Mouse (Mus musculus) kidney, postnatal 10 days (tissue): ENCODE data around the gene Nt5c2.
A peak's percentile ranks its signal among the peaks of the same experiment; 100 is the strongest.

Experiments
- DNase-seq: peaks from one replicate; pipeline ENCODE4 v3.0.0; 2021; ENCODE audit warnings: mixed read lengths

Nt5c2 gene

DNA sequence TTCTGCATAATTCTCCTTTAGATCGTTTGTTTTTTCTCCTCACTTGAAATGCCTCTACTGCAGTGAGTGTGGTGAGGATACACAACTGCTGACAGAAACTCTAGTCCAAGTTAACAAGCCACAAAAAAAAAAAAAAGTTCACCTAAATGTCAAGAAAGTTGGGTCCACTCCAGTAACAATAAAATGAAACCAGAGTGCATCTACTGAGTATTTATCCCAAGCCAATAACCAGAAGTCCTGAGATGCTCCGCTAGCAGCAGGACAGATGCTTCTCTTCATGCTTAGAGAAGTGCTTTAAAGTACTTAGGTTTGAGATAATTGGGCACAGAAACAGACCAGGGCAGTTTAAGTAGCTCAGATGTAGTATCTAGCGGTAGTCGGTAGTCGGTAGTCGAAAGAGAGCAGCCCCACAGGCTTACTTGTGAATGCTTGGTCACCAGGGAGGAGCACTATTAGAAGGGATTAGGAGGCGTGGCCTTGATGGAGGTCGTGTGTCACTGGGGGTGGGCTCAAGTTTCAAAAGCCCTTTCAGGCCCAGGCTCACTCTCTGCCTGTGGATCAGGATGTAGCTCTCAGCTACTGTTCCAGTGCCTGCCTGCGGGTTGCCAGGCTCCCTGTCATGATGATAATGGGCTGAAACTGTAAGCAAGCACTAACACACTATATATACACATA is 99.4 kb downstream of the Nt5c2 start:
- DNase-seq = no peak

DNA sequence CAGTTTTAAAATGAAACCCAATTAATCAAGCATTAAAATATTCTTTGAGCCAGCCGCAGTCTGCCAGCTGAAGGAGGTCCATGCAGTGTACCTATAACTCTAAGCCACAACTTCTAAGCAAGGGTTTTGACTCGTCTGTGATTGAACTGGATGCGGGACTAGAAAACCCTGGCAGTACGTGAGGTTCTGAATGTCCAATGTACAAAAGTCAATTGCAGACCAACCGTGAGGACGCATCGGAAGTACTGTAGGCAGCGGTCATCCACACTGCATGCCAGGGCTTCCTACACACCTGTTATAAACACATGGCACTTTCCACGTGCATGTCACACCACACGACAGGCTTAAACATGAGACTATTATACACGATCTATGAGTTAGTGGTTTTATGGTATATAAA is 101.3 kb downstream of the Nt5c2 start:
- no peak for DNase-seq

DNA sequence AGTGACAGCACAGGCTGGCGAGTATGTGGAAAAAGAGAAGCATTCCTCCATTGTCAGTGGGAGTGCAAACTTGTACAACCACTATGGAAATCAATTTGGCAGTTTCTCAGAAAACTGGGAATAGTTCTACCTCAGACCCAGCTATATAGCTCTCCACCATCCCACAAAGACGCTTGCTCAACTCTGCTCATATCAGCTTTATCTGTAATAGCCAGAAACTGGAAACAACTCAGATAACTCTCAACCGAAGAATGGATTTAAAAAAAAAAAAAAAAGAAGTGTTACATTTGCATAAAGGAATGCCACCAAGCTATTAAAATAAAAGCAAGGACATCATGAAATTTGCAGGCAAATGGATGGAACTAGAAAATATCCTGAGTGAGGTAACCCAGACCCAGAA is 103.5 kb downstream of the Nt5c2 start:
- DNase-seq = no peak

DNA sequence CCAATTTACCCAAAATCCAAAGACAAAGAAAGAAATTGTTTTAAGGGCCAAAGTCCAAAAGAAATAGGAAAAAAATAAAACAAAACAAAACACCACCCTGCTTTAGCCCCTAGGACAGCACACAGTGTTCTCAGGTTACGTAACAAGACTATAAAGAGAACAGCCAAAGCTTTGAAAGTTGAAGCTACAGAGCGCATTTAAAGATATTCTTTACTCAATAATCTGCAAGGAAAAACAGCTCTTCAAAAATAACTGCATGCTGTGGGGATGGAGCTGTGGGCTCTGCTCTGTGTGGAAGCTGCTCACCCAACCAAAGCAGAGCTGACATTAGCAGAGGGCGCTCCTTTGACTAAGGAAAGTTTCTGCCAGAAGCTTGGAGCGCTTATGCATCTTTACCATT is 106.0 kb downstream of the Nt5c2 start:
- no peak for DNase-seq

DNA sequence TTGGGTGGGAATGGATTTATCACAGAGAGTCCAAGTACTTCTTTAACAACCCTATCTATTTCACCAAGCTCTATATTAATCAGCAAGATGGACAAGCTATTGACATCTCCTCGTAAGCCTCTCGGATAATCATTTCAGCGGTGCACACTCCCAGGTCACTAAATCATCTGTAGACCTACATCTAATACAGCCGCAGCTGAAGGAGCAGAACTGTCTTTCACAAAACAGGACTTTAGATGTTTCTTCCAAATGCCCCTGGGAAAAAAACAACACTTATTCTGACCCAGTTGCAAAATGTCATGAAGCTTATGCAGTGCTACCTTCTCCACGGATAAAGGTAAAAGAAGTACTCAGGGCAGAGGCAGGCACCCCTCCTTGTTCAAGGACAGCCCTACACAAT is 106.7 kb downstream of the Nt5c2 start:
- DNase-seq = no peak

DNA sequence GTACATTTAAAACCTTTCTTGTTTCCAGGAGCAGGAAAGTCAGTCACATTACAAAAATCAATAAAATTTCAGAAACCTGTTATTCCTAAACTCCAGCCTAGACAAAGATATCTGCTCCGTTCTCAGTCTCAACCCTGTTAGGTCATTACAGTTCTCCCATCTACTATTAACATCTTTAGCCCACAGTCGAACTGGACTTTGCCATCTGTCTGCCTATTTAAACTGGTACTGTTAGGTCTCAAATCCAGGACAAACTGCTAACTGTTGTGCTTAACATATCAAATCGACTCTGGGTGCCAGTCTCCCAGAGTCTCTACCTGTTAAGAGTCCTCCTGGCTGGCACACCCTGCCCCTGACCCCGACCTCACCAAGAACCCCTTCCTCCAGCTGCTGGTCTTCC is 109.0 kb downstream of the Nt5c2 start:
- no peak for DNase-seq

DNA sequence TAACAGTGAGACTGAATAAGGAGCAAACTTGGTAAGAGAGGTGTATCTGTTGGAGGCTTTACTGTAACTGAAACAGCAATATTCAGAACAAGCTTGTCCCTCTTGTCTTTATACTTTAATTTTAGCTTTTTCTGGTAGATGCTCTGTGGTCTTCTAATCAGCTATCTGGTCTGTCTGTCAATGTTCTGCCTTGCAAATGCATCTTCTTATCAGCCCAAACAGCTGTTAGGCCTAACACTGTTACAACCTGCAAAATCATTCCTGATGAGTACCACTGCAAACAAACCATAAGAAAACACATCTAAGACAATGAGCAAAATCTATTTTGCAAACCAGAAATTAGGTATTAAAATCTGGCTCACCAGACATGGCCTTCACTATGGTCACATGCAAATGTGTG is 109.6 kb downstream of the Nt5c2 start:
- no peak for DNase-seq

DNA sequence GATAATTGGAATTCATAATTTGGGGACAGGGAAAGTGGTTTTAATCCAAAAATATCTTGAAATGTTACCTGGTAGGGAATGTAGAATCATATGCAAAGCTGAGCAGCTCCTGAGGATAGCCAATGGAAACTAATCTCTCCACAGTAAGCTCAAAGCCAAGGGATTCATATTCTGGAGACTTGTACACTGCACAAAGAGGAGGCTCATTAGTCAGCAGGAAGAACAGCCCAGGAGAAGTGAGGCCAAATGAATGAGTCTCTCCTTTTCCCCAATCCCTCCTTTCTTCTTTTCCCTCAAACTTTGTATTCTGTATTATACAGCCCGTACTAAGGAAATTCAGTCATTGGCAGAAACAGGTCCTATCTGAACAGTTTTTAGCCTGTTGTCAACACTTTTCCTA is 110.0 kb downstream of the Nt5c2 start:
- no peak for DNase-seq

DNA sequence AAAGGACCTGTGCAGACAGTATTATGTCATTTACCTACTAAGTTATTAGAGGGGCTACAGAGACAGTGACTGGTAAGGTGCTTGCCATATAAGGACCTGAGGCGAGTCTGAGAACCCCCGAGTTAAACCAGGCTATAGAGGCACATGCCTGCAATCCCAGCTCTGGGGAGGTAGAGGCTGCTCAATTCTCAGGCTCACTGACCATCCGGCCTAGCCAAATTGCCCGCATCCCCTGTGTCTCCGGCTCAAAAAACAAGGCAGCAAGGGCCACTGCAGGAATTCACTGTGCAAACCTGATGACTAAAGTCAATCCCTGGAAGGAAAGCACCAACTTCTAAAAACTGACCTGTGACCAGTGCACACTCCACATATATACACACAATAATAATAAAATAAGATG is 111.6 kb downstream of the Nt5c2 start:
- DNase-seq = no peak

DNA sequence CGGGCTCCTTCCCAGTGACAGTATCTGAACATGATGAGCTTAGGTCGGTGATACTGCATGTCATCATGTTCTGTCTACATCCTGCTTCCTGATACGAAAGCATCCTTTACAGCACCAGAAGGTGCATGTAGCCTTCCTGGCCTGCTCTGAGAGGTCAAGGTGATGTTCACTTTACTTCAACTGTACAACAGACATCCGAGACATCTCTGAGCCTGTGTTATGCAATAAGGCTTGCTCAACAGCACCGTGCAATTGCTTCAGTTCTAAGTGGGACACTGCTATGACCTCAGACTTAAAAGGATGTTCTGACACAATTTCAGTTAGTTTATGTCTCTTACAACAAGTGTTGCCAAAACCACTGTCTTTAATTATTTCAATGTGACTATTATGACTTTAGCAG is 113.6 kb downstream of the Nt5c2 start:
- no peak for DNase-seq

DNA sequence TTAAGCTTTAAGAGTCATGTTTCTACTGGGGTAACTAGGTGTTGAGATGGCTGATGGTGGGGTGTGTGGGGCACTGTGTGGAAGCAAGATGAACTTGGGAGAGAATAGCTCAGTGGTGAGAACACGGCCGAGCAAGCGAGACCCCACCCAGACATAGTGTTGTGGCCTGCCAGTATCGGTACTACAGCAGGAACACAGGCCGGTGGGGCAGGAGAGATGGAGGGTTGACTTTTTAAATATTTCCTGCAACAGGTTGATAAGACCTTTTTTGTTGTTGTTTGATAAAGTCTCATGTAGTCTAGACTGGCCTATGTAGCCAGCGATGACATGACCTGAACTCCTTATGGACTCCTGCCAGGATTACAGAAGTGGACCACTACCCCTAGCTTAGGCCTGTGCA is 114.2 kb downstream of the Nt5c2 start:
- DNase-seq = no peak

DNA sequence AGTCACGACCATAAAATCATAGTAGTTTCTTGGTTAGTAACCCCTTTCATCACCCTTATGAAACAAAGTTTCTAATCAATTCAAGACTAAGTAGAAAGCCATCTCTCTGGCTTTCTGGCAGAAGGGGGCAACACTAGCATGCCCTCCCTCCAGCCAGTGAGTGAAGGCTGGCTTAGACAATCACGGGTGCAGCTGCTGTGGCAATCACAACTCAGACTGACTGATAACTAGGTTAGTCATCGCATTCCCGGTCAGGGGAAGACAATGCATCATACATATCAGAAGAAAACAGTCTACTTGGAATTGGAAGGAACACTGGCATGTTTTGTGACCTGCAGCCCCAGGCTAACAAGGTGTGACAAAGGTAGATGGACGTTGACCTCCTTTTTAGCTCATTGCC is 115.1 kb downstream of the Nt5c2 start:
- DNase-seq = no peak

DNA sequence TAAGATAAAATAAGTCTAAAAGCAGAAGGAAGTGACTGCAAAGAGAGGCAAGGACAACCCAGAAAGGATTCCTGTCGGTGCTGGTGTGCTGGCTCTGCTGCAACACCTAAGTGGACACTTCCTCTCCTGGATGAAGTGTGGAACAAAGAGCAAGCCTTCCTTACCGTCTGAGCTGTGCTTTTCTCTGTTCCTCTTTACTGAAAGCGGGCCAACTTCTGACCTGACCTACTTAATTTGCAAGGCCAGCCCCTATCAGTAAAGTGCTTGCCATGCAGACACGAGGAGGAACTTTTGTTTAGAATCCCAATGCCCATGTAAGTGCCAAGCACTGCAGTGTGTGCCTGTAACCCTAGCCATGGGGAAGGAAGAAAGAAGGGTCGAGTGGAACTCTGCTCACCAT is 115.6 kb downstream of the Nt5c2 start:
- DNase-seq = peak; percentile 32

DNA sequence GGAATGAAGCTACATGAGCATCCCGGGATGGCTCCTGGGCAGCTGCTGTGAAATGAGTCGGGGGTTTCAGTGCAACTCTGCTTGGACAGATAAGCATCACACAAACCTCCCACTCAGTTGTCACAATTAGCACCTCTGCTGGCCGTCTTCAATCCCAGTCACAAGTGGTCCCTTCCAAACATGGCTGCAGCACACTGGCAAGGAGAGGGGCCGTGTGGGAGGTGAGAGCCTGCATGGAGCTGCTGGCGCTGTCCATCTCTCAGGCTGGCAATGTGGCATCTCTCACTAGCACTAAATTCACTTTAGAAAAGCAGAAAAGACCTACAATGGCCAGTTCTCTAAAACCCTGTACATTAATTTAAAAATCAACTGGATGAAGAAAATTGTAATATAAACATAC is 116.7 kb downstream of the Nt5c2 start:
- no peak for DNase-seq

DNA sequence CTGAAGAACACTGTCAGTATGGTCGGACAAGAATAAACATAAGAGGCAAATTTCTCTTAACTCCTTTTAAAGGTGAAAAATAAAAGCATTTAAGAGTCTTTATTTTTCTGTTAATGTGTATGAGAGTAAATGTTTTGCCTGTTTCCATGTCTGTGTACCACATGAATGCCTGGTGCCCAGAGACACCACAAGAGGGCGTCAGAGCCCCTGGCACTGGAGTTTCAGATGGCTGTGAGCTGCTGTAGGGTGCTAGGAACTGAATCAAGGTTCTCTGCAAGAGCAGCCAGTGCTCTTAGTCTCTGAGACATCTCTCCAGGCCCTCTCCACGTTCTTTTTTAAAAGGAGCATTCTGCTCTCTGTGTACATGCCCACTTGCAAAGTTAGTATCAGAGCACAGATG is 117.8 kb downstream of the Nt5c2 start:
- no peak for DNase-seq

DNA sequence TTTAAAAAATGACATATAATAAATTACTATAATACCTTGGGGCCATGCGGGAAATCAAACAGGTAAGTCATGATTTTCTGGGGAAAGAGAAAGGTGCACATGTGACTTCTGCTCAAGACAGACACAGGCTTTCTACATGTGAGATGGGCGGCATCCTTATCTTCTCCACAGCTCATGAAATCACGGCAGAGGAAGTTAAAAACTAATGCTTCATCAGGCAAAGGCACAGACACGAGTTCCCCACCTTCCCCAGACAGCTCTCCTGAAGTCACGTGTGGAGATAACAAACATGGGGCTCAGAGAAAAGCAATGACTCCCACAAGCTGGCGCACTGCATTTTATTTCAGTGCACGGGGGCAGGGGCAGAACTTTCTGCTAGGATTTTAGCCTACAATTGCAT is 121.5 kb downstream of the Nt5c2 start:
- no peak for DNase-seq

DNA sequence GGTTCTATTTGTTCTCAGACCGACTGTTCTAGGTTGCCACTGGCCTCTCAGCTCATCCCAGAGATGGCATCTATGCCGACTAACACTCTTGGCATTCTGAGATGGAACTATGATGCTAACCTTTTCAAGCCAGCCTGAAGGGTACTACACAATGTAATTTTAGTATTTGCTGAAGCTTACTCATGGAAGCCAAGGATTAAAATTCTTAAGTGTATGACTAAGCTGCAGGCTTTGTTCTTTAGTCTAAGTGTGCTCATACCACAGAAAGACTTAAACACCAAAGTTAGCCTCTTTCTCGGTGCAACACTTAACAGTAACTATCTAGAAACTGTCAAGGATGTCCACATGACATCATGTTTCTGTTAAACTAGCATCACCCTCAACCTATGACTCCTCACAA is 122.1 kb downstream of the Nt5c2 start:
- no peak for DNase-seq

DNA sequence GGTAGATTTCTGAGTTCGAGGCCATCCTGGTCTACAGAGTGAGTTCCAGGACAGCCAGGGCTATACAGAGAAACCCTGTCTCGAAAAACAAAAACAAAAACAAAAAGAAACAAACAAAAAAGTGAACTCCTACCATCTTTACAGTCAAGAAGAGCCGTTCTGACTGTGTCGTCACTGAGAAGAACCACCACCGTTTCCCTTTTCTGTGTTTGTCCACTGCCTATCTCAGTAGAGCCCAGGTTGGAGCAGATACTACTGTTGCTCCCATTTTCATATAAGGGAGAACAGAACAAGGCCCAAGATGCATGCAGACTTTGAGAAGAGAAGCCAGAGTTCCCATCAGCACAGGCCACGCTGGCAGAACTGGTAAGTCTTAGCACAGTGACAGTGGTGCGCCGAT is 124.3 kb downstream of the Nt5c2 start:
- DNase-seq = no peak

DNA sequence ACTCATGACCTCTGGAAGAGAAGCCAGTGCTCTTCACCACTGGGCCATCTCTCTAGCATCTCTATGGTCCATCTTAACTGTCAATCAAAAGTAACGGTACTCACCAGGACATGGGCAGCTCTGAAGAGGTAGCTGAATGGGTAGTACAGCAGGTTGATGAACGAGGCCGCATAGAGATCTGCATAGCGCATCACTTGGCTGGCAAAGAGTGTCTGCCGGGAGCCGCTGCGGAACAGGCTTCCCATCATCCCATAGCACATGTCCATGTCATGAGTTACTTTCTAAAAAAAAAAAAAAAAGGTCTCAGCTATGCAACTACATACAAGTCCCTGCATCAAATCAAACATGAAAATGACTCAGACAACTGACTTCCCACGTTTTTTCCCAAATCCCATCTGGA is 125.3 kb downstream of the Nt5c2 start:
- DNase-seq = no peak

DNA sequence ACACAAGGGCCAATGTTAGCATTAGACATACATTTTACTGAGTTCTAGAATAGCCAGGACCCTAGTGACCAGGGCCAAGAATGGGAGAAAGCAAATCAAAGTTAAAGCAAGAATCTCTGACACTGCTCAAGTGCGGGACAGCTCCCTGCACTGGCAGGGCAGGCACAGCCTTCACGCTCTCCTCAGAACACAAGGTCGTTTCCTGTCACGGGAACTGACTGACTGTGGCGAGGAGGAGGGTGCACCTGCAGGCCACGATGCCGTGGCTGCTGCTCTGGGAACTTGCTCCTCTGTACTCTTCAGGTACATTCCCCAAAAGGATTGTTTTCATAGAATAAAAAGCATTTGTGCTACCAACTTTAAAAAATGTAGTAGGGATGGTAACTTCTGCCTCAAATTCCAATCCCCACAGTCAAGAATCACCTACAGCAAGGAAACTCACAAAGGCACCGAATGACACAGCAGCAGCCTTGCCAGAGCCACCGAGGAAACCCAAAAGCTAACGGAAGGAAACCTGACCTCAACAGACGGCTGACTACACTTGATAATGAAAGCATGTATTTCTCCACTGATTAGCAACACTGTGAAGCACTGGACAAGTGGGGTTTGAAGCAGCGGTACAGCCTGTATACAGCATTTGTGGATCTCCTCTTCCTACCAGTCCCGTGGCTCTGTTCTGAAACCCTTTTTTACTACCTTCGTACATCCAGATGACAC is 127.0 kb downstream of the Nt5c2 start:
- no peak for DNase-seq

DNA sequence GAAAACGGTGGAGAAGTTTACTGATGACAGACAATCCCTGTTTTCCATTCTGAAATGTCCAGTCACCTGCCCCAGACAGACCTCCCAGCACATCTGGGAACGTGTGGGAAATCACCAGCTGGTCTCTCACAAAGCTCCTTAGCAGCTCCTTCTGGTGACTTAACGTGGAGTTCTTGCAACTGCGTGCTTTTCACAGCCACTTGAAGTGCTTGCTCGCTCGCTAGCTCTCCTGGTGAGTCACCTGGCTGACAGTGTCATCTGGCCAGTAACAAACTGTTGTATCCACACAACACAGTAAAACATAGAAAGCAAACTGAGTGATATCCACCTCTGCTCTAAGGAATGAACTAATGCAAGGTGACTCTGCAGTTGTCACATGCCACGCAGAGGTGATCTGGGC is 128.1 kb downstream of the Nt5c2 start:
- no peak for DNase-seq

DNA sequence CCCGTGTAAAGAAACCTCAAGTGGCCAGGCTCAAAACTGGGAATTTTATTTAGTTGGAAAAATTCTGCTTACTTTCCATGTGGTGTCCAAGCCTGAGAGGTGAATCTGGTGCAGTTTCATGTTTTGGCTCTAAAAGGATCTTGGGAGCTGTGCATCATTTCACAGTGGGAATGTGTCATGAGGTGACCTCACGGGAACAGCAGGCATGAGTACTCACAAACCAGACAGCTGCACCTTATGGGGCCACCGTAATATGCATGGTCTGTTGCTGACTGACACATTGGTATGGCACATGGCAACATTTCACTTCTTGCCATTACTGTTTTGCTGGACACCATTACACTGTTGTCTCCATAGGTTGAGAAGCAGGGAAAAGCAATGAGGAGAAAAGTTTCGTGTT is 129.6 kb downstream of the Nt5c2 start:
- no peak for DNase-seq

DNA sequence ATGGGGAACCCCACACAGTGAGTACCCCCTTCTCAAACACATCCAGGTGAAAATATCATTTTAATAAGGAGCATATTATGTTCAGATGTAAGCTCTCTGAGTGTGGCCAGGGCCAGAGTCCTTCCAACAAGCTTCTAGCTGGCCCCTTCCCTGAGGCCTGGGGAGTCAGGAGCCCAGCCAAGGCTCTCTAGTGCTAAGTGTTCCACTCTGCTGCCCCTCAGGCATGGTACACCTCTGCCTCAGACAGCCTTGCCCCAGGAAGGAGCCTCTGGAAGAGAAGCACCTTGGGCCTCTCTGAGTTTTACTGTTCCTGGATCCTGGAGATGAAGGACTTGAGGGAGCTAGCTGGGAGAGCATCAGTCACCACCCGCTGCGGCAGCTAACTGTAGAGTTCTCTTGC is 135.1 kb downstream of the Nt5c2 start:
- DNase-seq = peak; percentile 60

DNA sequence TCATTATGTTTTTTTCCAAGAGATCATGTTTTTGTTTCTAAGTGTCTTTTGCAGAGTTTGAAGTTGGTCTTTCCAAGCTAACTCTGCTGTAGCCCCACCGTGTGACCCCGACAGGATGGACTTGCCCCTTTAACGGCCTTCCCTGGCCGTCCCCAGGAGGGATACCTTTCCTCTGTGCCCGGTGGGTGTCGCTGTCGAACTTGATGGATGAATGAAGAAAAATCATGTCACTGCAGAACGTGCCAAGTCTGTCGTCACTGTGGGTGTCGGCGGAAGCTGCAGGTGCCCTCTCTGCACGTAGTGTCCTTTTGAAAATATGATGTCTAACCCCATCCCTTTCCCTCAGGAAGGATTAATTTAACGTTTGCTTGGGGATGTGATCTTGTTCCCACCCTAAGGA is 136.6 kb downstream of the Nt5c2 start:
- DNase-seq = peak; percentile 81

DNA sequence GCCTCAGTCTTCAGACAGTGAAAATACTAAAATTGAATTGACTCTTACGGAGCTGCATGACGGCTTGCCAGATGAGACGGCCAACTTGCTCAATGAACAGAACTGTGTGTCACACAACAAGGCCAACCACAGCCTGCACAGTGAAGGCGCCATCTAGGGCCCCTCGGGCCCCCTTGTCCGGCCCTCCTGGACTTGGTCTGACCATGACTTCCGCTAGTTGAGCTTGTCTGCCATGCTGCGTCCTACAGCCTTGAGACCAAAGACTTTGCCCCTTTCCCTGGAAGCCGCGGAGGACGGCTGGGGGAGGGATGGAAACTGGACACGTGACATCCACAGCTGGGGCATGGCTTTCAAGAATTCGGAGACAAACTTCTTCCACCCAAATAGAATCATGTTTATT is 137.1 kb downstream of the Nt5c2 start:
- peak; percentile 52 for DNase-seq
